Mouse (Mus musculus) small intestine, adult 2 months (tissue): ENCODE data around the gene Zg16.

Source experiments
- CTCF ChIP-seq: fragments of 200-500 bp; IDR thresholded peaks from 2 replicates; pipeline ENCODE4 v1.5.1; 2012; ENCODE audit warnings: low read depth, mild to moderate bottlenecking, control low read depth, inconsistent platforms, low read length, moderate library complexity, mixed read lengths; ENCODE audit not compliant: insufficient replicate concordance, insufficient read length; ENCODE audit errors: extremely low read depth
- POLR2A ChIP-seq: fragments of 200-500 bp; IDR thresholded peaks from 2 replicates; pipeline ENCODE4 v1.6.1; 2012; ENCODE audit warnings: low read depth, mild to moderate bottlenecking, control low read depth, inconsistent platforms, low read length, moderate library complexity

GRCm38 (mm10) chr7:127026616-127026983, 60.5 kb downstream of the Zg16 start:
- no peak for TF ChIP-seq CTCF
- TF ChIP-seq POLR2A = no peak
